In genomic region chr5:135802641-135803040, GRCm38 (mm10) we compare ENCODE assay signal across 16 mouse cellular contexts. TPM values are rescaled to one million over a fixed set of nuclear protein-coding genes. Genes with fewer than 3 reads are reported as not detected.
"Had no signal": no experiment of that assay in that cellular context is flagged by ENCODE, and none has a peak within 500 bp of the region (broad histone marks: within the 10 kb centered on the region; RNA-seq: fewer than 3 reads in every experiment).

No protein-coding gene starts in this region.

- H3K4me2 ChIP-seq: hindbrain, embryonic 13.5 days; liver, embryonic 11.5 days; liver, embryonic 15.5 days; stomach, embryonic 15.5 days had no signal

- H3K27me3 ChIP-seq: hindbrain, embryonic 13.5 days; stomach, embryonic 15.5 days had no signal

- H3K9me3 ChIP-seq: hindbrain, embryonic 13.5 days; limb, embryonic 10.5 days; liver, embryonic 15.5 days; stomach, embryonic 15.5 days had no signal

- H3K4me3 ChIP-seq: hindbrain, embryonic 13.5 days; layer of hippocampus, adult 2 months; limb, embryonic 10.5 days; liver, embryonic 15.5 days; stomach, embryonic 15.5 days had no signal

- H3K9ac ChIP-seq: hindbrain, embryonic 13.5 days; liver, embryonic 15.5 days; stomach, embryonic 15.5 days had no signal

- H3K36me3 ChIP-seq: hindbrain, embryonic 13.5 days; limb, embryonic 10.5 days; liver, embryonic 15.5 days; stomach, embryonic 15.5 days had no signal

- H3K27ac ChIP-seq: layer of hippocampus, adult 2 months; limb, embryonic 10.5 days; liver, embryonic 15.5 days; stomach, embryonic 15.5 days had no signal

- ATAC-seq: lung, postnatal 0 days had no signal

- DNase-seq: kidney, adult 11 months; kidney, postnatal 10 days; kidney, postnatal 4 days; lung, adult 2 months; lung, postnatal 36 days; thymus, adult 2 months; thymus, postnatal 25 days had no signal

RNA-seq across cellular contexts. Expression of gene Srrm3, which starts 4.0 kb away (rescaled TPM):
- polyA plus RNA-seq: limb, embryonic 10.5 days; lung, postnatal 0 days had no signal

RNA-seq across cellular contexts. Expression of gene Styxl1, which starts 24.5 kb away (rescaled TPM):
- polyA plus RNA-seq: intestine, embryonic 14.5 days; limb, embryonic 10.5 days; liver, embryonic 15.5 days; spleen, adult 2 months had no signal
